Mouse (Mus musculus): Measurements from ENCODE around the gene Olfr1162.
"Not testable (repeated sequence)": the region's sequence is repeated elsewhere in the genome, so short reads cannot be mapped to it uniquely, and the experiment has no call there.

The Olfr1162 gene

DNA sequence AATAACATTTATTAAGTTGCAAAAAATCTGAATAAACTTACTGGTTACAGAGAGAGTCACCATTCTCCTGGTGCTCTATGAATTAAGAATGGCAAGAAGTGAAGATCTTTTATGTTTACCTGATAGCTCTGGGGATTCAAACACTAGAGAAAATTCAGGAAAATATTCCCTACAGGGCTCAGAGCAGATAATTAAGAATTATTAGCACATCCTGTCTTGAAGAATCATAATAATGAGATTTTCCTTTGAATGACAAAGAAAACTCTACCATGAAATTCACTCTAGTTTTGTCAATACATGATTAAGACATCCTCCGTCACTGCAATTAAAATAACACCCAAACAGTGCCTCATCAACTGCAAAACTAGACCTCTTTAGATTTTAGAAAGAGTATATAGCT lies at the start of gene Olfr1162:
Olfr1162 (minus strand) TSS at position 101 of the 400 bp plus-strand sequence.
- in situ Hi-C loops (cut with MboI, MseI): no loop called here

DNA sequence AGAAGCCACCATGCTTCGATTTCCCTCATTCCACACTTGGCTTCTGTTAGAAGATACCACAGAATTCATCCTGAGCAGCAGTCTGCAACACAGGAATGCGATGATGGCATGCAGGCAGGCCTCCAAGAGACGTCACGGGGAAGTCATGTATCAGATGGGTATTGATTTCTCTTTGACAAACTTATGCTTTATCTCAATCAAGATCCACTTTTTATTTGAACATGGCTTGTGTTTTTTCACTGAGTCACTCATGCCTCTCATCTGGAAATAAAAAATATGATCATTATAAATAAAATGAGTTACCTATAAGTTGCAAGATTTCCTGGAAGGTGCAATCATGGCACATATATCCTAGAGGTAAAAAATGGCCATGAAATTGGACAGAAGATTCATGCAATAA lies 42.9 kb upstream of the Olfr1162 start, which contains the start of gene Olfr1164:
Olfr1164 (minus strand) TSS at position 101 of the 400 bp plus-strand sequence.
- in situ Hi-C loops (cut with MboI, MseI): no loop called here

DNA sequence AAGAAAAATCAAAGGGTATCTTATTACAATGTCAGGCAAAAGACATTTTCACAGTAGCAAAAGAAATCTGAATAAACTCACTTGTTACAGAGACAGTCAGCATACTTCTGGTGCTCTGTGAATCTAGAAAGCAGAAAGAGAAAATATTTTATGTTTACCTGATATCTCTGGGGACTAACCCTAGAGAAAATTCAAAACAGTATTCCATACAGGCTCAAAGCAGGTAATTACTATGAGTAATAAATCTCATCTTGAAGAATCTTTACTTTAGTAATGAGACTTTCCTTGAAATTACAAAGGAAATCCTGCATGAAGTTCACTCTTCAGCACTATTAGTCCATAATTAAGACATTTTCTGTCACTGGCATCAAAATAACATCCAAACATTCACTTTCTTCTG lies 20.8 kb upstream of the Olfr1162 start, which contains the start of gene Olfr1163:
Olfr1163 (minus strand) TSS at position 101 of the 400 bp plus-strand sequence.
- in situ Hi-C loops (cut with MboI, MseI): no loop called here

- in situ Hi-C loops (cut with MboI, MseI): no loop called here
Measured at GRCm38 (mm10) chr2:88063587-88063986, 12.7 kb upstream of the Olfr1162 start.

- in situ Hi-C loops (cut with MboI, MseI): no loop called here
Measured at GRCm38 (mm10) chr2:88037599-88037998, 13.3 kb downstream of the Olfr1162 start, which contains the start of gene Olfr73. Olfr73 (minus strand) TSS chr2:88037699.

DNA sequence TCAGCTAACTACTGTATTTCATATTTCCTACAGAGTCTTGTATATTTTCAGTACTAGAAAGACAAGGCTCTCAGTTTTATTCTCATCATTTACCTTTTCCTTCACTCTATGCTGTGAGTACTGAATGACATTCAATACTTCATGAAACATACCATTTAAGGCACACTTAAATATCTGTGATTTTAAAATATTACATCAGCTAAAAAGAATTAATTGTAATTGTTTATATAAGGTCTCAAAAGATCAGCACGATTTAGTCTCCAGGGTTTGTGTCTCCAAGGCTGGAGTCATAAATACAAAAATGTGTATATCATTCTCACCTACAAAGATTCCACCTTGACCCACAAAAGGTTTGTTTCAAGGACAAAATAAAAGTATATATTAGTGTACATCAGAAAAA lies 28.5 kb downstream of the Olfr1162 start, which contains the start of gene Olfr1161:
Olfr1161 (plus strand) TSS at position 301 of the 400 bp plus-strand sequence.
- in situ Hi-C loops (cut with MboI, MseI): not testable (repeated sequence)

DNA sequence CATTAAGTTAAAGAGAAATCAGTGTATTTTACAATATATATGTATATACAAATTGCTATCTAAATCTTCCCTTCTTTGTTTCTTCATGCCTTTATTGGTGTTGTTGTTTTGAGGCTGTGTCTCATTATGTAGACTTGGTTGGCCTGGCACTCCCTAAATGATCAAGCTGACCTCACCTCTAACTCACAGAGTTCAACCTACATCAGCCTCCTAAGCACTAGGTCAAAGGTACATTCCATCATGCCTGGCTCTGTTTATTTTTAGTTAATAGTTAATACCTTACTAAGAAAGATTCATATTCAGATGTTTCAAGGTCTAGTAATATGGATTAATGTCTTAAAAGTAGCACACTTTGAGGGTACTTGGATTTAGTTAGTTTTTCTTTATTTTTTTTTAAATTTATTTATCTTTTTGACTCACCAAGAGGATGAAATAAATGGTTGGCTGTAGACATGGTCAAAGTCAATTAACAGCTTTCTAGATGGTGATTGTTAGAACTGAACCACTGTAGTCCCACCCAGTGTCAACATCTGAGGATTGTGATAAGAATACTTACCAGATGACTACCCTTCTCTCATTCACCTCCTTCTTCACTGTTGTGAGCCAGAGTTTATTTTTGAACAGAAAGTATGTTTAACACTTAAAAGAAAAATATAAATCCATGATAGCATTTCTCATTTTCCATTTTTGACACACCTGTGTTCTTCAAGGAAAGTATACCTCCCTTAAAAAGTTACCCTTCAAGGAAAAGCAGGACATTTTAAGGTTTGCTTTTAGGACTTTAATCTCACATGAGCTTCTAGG lies 43.2 kb downstream of the Olfr1162 start, which contains the start of gene Olfr1160:
Olfr1160 (minus strand) TSS at position 754 of the 804 bp plus-strand sequence.
- in situ Hi-C loops (cut with MboI, MseI): no loop called here

All from T-helper 2 cell (primary cell).